ENCODE assay signal across 24 mouse cellular contexts in the genomic region with DNA sequence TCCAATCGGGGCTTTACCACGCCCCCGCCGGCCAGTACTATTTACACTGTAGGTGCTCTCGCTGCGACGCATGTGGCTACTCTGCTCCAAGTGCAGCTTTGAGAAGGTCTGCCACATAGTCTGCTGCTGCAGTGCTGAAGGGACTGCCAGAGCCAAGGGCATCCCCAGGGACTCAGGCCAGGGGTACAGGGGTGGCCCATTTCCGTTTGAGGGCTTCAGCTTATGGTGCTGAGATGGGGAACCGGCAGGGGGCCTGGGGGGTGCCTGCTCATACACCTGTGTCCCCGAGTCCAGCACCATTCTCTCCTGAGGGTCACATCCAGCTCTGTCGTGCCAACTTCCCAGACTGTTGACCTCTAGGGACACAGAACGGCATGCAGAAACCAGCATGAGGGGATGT. TPM values are rescaled to one million over a fixed set of nuclear protein-coding genes. Genes with fewer than 3 reads are reported as not detected.
DNase-seq lines count a peak whose midpoint lies in the region; ATAC-seq and TF ChIP-seq lines count a peak whose summit lies in the region.
"Had no signal": no experiment of that assay in that cellular context is flagged by ENCODE, and none has a peak within 500 bp of the region (broad histone marks: within the 10 kb centered on the region; RNA-seq: fewer than 3 reads in every experiment).

No protein-coding gene starts in this region.

- no peaks in the 10 kb centered on the region for H3K9me3 ChIP-seq in hindbrain, embryonic 12.5 days (replicated peaks)
- no peaks in the 10 kb centered on the region for H3K9me3 ChIP-seq in hindbrain, embryonic 16.5 days (ENCODE audit: control insufficient read depth, low read length)
- no peaks in the 10 kb centered on the region for H3K9me3 ChIP-seq in midbrain, embryonic 13.5 days
- H3K9me3 ChIP-seq in midbrain, postnatal 0 days (ENCODE audit: low read length): no peaks in the 10 kb centered on the region
- H3K9me3 ChIP-seq in midbrain, embryonic 16.5 days (replicated peaks; ENCODE audit: control insufficient read depth, low read length, poor library complexity, severe bottlenecking): no peaks in the 10 kb centered on the region
- H3K9me3 ChIP-seq: intestine, embryonic 15.5 days; limb, embryonic 13.5 days; liver, embryonic 12.5 days; midbrain, embryonic 12.5 days had no signal

- H3K27me3 ChIP-seq in hindbrain, embryonic 12.5 days: peaks cover 28% of the 10 kb centered on the region
- no peaks in the 10 kb centered on the region for H3K27me3 ChIP-seq in hindbrain, embryonic 16.5 days (replicated peaks; ENCODE audit: control insufficient read depth, insufficient read depth, low read length)
- H3K27me3 ChIP-seq in midbrain, embryonic 13.5 days: peaks cover 17% of the 10 kb centered on the region
- H3K27me3 ChIP-seq in midbrain, postnatal 0 days (ENCODE audit: insufficient read depth, low read length): no peaks in the 10 kb centered on the region
- no peaks in the 10 kb centered on the region; the same call in 1 of the 2 replicates for H3K27me3 ChIP-seq in midbrain, embryonic 16.5 days (ENCODE audit: control insufficient read depth, insufficient read depth, low read depth, low read length)

- 34% methylated on average over 12 of the region's 12 CpGs for WGBS in hindbrain, embryonic 12.5 days
- WGBS in hindbrain, embryonic 16.5 days: 46% methylated on average over 12 of the region's 12 CpGs
- WGBS in midbrain, embryonic 13.5 days: 40% methylated on average over 12 of the region's 12 CpGs
- 51% methylated on average over 12 of the region's 12 CpGs for WGBS in midbrain, postnatal 0 days
- WGBS in midbrain, embryonic 16.5 days: 46% methylated on average over 12 of the region's 12 CpGs

- no peak overlapping the region for H3K9ac ChIP-seq in hindbrain, embryonic 12.5 days
- no peak overlapping the region for H3K9ac ChIP-seq in hindbrain, embryonic 16.5 days (ENCODE audit: low read depth, low read length)
- 0 out of 2 replicates have a peak overlapping the region, but pooled peaks have one; percentile 39 for H3K9ac ChIP-seq in midbrain, embryonic 13.5 days (replicated peaks)
- H3K9ac ChIP-seq in midbrain, postnatal 0 days (replicated peaks; ENCODE audit: low read length, poor library complexity, severe bottlenecking): no peak overlapping the region
- peak overlapping the region; percentile 36; the same call in 1 of the 2 replicates for H3K9ac ChIP-seq in midbrain, embryonic 16.5 days (ENCODE audit: low read depth, low read length)
- H3K9ac ChIP-seq: forebrain, postnatal 0 days; intestine, embryonic 15.5 days; limb, embryonic 13.5 days; liver, embryonic 12.5 days; midbrain, embryonic 12.5 days had no signal

- peaks cover 46% of the 10 kb centered on the region for H3K4me1 ChIP-seq in hindbrain, embryonic 12.5 days
- peaks cover 31% of the 10 kb centered on the region for H3K4me1 ChIP-seq in hindbrain, embryonic 16.5 days (ENCODE audit: control insufficient read depth, insufficient read depth, low read depth, low read length)
- H3K4me1 ChIP-seq in midbrain, embryonic 13.5 days (replicated peaks): peaks cover 52% of the 10 kb centered on the region
- peaks cover 13% of the 10 kb centered on the region for H3K4me1 ChIP-seq in midbrain, postnatal 0 days (ENCODE audit: insufficient read depth, low read length)
- peaks cover 36% of the 10 kb centered on the region for H3K4me1 ChIP-seq in midbrain, embryonic 16.5 days (ENCODE audit: control insufficient read depth, insufficient read depth, low read length)

- H3K4me2 ChIP-seq in hindbrain, embryonic 12.5 days (replicated peaks): peak overlapping the region; percentile 81; the same call in 1 of the 2 replicates
- no peak overlapping the region for H3K4me2 ChIP-seq in hindbrain, embryonic 16.5 days (ENCODE audit: low read length)
- H3K4me2 ChIP-seq in midbrain, embryonic 13.5 days (replicated peaks): peak overlapping the region; percentile 81; the same call in 1 of the 2 replicates
- H3K4me2 ChIP-seq in midbrain, postnatal 0 days (ENCODE audit: low read depth, low read length, poor library complexity, severe bottlenecking): no peak overlapping the region
- no peak overlapping the region for H3K4me2 ChIP-seq in midbrain, embryonic 16.5 days (ENCODE audit: low read length)
- H3K4me2 ChIP-seq: intestine, embryonic 15.5 days; limb, embryonic 13.5 days; liver, embryonic 12.5 days had no signal

- TF ChIP-seq CTCF in midbrain, postnatal 0 days (IDR thresholded peaks at IDR 0.05): no peak

- H3K36me3 ChIP-seq in hindbrain, embryonic 12.5 days: peaks cover 41% of the 10 kb centered on the region
- peaks cover 17% of the 10 kb centered on the region for H3K36me3 ChIP-seq in hindbrain, embryonic 16.5 days (ENCODE audit: control insufficient read depth, insufficient read depth, low read length)
- peaks cover 51% of the 10 kb centered on the region for H3K36me3 ChIP-seq in midbrain, embryonic 13.5 days
- peaks cover 28% of the 10 kb centered on the region for H3K36me3 ChIP-seq in midbrain, postnatal 0 days (ENCODE audit: insufficient read depth, low read length)
- peaks cover 17% of the 10 kb centered on the region for H3K36me3 ChIP-seq in midbrain, embryonic 16.5 days (ENCODE audit: control insufficient read depth, insufficient read depth, low read length)
- H3K36me3 ChIP-seq: intestine, embryonic 15.5 days; liver, embryonic 12.5 days had no signal

- H3K27ac ChIP-seq in hindbrain, embryonic 12.5 days: no peak overlapping the region
- no peak overlapping the region for H3K27ac ChIP-seq in hindbrain, embryonic 16.5 days (ENCODE audit: low read depth, low read length)
- no peak overlapping the region for H3K27ac ChIP-seq in midbrain, embryonic 13.5 days
- no peak overlapping the region for H3K27ac ChIP-seq in midbrain, postnatal 0 days (ENCODE audit: low read depth, low read length)
- H3K27ac ChIP-seq in midbrain, embryonic 16.5 days (ENCODE audit: low read length): no peak overlapping the region
- H3K27ac ChIP-seq: intestine, embryonic 15.5 days; limb, embryonic 13.5 days; liver, embryonic 12.5 days; midbrain, embryonic 12.5 days had no signal

- DNase-seq in cerebellum, adult 9-11 months: peak; percentile 57
- DNase-seq in cerebellum, adult 18-20 months: no peak
- DNase-seq in midbrain, postnatal 0 days (ENCODE audit: low spot score): no peak
- DNase-seq: adrenal gland, postnatal 36 days; forebrain, postnatal 0 days; gastrocnemius, postnatal 36 days; kidney, adult 8-10 months; kidney, postnatal 14 days; lung, adult 18-20 months; lung, postnatal 10 days; retina, postnatal 1 day; right cerebral cortex, postnatal 4 days; thymus, adult 2 months; thymus, postnatal 4 days had no signal

- H3K4me3 ChIP-seq in hindbrain, embryonic 12.5 days: no peak overlapping the region
- no peak overlapping the region for H3K4me3 ChIP-seq in hindbrain, embryonic 16.5 days (ENCODE audit: low read length)
- H3K4me3 ChIP-seq in midbrain, embryonic 13.5 days (replicated peaks): no peak overlapping the region
- no peak overlapping the region for H3K4me3 ChIP-seq in midbrain, postnatal 0 days (ENCODE audit: low read depth, low read length)
- no peak overlapping the region for H3K4me3 ChIP-seq in midbrain, embryonic 16.5 days (ENCODE audit: low read depth, low read length)
- H3K4me3 ChIP-seq: intestine, embryonic 15.5 days; limb, embryonic 13.5 days; liver, embryonic 12.5 days; midbrain, embryonic 12.5 days had no signal

- ATAC-seq in hindbrain, embryonic 12.5 days (ENCODE audit: low FRiP score): no peak
- ATAC-seq in hindbrain, embryonic 16.5 days: no peak
- no peak for ATAC-seq in midbrain, embryonic 13.5 days
- no peak for ATAC-seq in midbrain, postnatal 0 days (ENCODE audit: low FRiP score)
- no peak for ATAC-seq in midbrain, embryonic 16.5 days
- ATAC-seq in inflammation-experienced regulatory T-cells, adult 6 months: no peak
- ATAC-seq: forebrain, postnatal 0 days; intestine, embryonic 15.5 days; liver, embryonic 12.5 days had no signal

RNA-seq across cellular contexts. Expression of a gene that starts 4.2 kb away (rescaled TPM):
- 63.2 and 74.0 TPM in 2 replicates for polyA plus RNA-seq in hindbrain, embryonic 12.5 days (2016; fragmentation: Nextera tagmentation; extraction: Ambion mirVana)
- polyA plus RNA-seq in hindbrain, embryonic 16.5 days (2015; fragmentation: Nextera tagmentation; extraction: Ambion mirVana): 126 and 153 TPM in 2 replicates
- 106 and 107 TPM in 2 replicates for polyA plus RNA-seq in midbrain, embryonic 13.5 days (2015; fragmentation: Nextera tagmentation; extraction: Ambion mirVana)
- 63.6 and 79.2 TPM in 2 replicates for total RNA-seq in midbrain, postnatal 0 days (2014; rRNA removed)
- polyA plus RNA-seq in midbrain, postnatal 0 days (2015; fragmentation: Nextera tagmentation; extraction: Ambion mirVana): 131 and 132 TPM in 2 replicates
- 168 and 175 TPM in 2 replicates for polyA plus RNA-seq in midbrain, embryonic 16.5 days (2015; fragmentation: Nextera tagmentation; extraction: Ambion mirVana)
- 1 to 10 TPM; 1.2 to 2.5 (median 2.1) TPM for polyA plus RNA-seq in inflammation-experienced regulatory T-cells, adult 6 months (2017; shearing (Covaris generic))

RNA-seq across cellular contexts. Expression of a gene that starts 9.6 kb away (rescaled TPM):
- polyA plus RNA-seq in hindbrain, embryonic 12.5 days (2016; fragmentation: Nextera tagmentation; extraction: Ambion mirVana): 2.7 and 4.0 TPM in 2 replicates
- polyA plus RNA-seq in hindbrain, embryonic 16.5 days (2015; fragmentation: Nextera tagmentation; extraction: Ambion mirVana): 6.2 TPM in 2 replicates
- polyA plus RNA-seq in midbrain, embryonic 13.5 days (2015; fragmentation: Nextera tagmentation; extraction: Ambion mirVana): 3.1 and 4.3 TPM in 2 replicates
- 2.0 and 2.3 TPM in 2 replicates for total RNA-seq in midbrain, postnatal 0 days (2014; rRNA removed)
- 6.5 and 8.1 TPM in 2 replicates for polyA plus RNA-seq in midbrain, postnatal 0 days (2015; fragmentation: Nextera tagmentation; extraction: Ambion mirVana)
- polyA plus RNA-seq in midbrain, embryonic 16.5 days (2015; fragmentation: Nextera tagmentation; extraction: Ambion mirVana): 4.5 and 4.7 TPM in 2 replicates
- under 1 TPM in 1 of 3 experiments, not detected in 2; 0.26 TPM for polyA plus RNA-seq in inflammation-experienced regulatory T-cells, adult 6 months (2017; shearing (Covaris generic))

RNA-seq across cellular contexts. Expression of a gene that starts 10.4 kb away (rescaled TPM):
- 12.7 and 15.7 TPM in 2 replicates for polyA plus RNA-seq in hindbrain, embryonic 12.5 days (2016; fragmentation: Nextera tagmentation; extraction: Ambion mirVana)
- polyA plus RNA-seq in hindbrain, embryonic 16.5 days (2015; fragmentation: Nextera tagmentation; extraction: Ambion mirVana): 9.4 and 12.3 TPM in 2 replicates
- 10.4 and 11.7 TPM in 2 replicates for polyA plus RNA-seq in midbrain, embryonic 13.5 days (2015; fragmentation: Nextera tagmentation; extraction: Ambion mirVana)
- 2.0 and 5.1 TPM in 2 replicates for total RNA-seq in midbrain, postnatal 0 days (2014; rRNA removed)
- 6.8 and 6.9 TPM in 2 replicates for polyA plus RNA-seq in midbrain, postnatal 0 days (2015; fragmentation: Nextera tagmentation; extraction: Ambion mirVana)
- polyA plus RNA-seq in midbrain, embryonic 16.5 days (2015; fragmentation: Nextera tagmentation; extraction: Ambion mirVana): 10.5 and 12.0 TPM in 2 replicates
- polyA plus RNA-seq in inflammation-experienced regulatory T-cells, adult 6 months (2017; shearing (Covaris generic)): under 1 TPM in 2 of 3 experiments, not detected in 1; 0.38 to 0.60 TPM

RNA-seq across cellular contexts. Expression of a gene that starts 11.9 kb away (rescaled TPM):
- 68.8 and 69.9 TPM in 2 replicates for polyA plus RNA-seq in hindbrain, embryonic 12.5 days (2016; fragmentation: Nextera tagmentation; extraction: Ambion mirVana)
- 37.3 and 46.7 TPM in 2 replicates for polyA plus RNA-seq in hindbrain, embryonic 16.5 days (2015; fragmentation: Nextera tagmentation; extraction: Ambion mirVana)
- 51.1 and 57.5 TPM in 2 replicates for polyA plus RNA-seq in midbrain, embryonic 13.5 days (2015; fragmentation: Nextera tagmentation; extraction: Ambion mirVana)
- 28.2 and 35.7 TPM in 2 replicates for total RNA-seq in midbrain, postnatal 0 days (2014; rRNA removed)
- polyA plus RNA-seq in midbrain, postnatal 0 days (2015; fragmentation: Nextera tagmentation; extraction: Ambion mirVana): 29.1 and 29.3 TPM in 2 replicates
- polyA plus RNA-seq in midbrain, embryonic 16.5 days (2015; fragmentation: Nextera tagmentation; extraction: Ambion mirVana): 40.1 and 41.6 TPM in 2 replicates
- polyA plus RNA-seq in inflammation-experienced regulatory T-cells, adult 6 months (2017; shearing (Covaris generic)): 10 to 100 TPM; 54.2 to 61.3 (median 55.9) TPM

RNA-seq across cellular contexts. Expression of a gene that starts 15.9 kb away (rescaled TPM):
- polyA plus RNA-seq in hindbrain, embryonic 12.5 days (2016; fragmentation: Nextera tagmentation; extraction: Ambion mirVana): 0.23 TPM in 1 of 2 replicates, not detected in the other
- polyA plus RNA-seq in hindbrain, embryonic 16.5 days (2015; fragmentation: Nextera tagmentation; extraction: Ambion mirVana): 0.80 and 1.2 TPM in 2 replicates
- 0.17 and 0.38 TPM in 2 replicates for polyA plus RNA-seq in midbrain, embryonic 13.5 days (2015; fragmentation: Nextera tagmentation; extraction: Ambion mirVana)
- total RNA-seq in midbrain, postnatal 0 days (2014; rRNA removed): 0.33 TPM in 1 of 2 replicates, not detected in the other
- 0.43 and 0.59 TPM in 2 replicates for polyA plus RNA-seq in midbrain, postnatal 0 days (2015; fragmentation: Nextera tagmentation; extraction: Ambion mirVana)
- polyA plus RNA-seq in midbrain, embryonic 16.5 days (2015; fragmentation: Nextera tagmentation; extraction: Ambion mirVana): 0.35 and 0.40 TPM in 2 replicates
- under 1 TPM in 1 of 3 experiments, not detected in 2; 0.34 TPM for polyA plus RNA-seq in inflammation-experienced regulatory T-cells, adult 6 months (2017; shearing (Covaris generic))
- polyA plus RNA-seq: liver, embryonic 12.5 days; stomach, embryonic 14.5 days had no signal

Comparison
In these comparisons a context has a peak if more than half of its experiments do, and no peak if none do; other contexts are left out.
1. H3K4me2 ChIP-seq: peak in hindbrain, embryonic 12.5 days (single experiment) and midbrain, embryonic 13.5 days (single experiment); none in hindbrain, embryonic 16.5 days (single experiment), midbrain, postnatal 0 days (single experiment) and midbrain, embryonic 16.5 days (single experiment).
2. H3K9ac ChIP-seq: peak in midbrain, embryonic 13.5 days (single experiment) and midbrain, embryonic 16.5 days (single experiment); none in hindbrain, embryonic 12.5 days (single experiment), hindbrain, embryonic 16.5 days (single experiment) and midbrain, postnatal 0 days (single experiment).
3. RNA of a gene that starts 4.2 kb away (polyA plus RNA-seq): 168 to 175 TPM in midbrain, embryonic 16.5 days, 131 to 132 TPM in midbrain, postnatal 0 days, 126 to 153 TPM in hindbrain, embryonic 16.5 days, 106 to 107 TPM in midbrain, embryonic 13.5 days and 63.2 to 74.0 TPM in hindbrain, embryonic 12.5 days; 1.2 to 2.5 TPM in inflammation-experienced regulatory T-cells, adult 6 months; every median in the first group is over 10 times any median in the second.